In the genomic region with DNA sequence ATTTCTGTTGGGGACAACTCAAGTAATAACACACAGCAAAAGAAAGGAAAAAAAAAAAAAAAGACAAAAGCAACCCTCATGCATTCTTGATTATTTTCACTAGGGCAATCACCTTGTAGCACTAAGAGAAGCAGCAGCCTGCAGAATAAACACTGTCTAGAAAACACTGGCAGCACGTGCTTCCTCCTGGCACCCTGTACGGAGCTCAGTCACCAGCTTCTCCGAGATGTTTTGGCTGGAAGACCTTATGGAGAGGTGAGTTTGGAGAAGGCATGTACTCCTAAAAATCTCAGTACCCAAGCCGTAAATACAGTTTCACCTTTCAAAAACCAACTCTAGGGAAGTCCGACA, we compare ENCODE assay signal across 8 mouse cellular contexts.
DNase-seq lines count a peak whose midpoint lies in the region; TF ChIP-seq lines count a peak whose summit lies in the region.

No protein-coding gene starts in this region.

- no peaks in the 10 kb centered on the region; the same call in 1 of the 2 replicates for H3K27me3 ChIP-seq in forebrain, embryonic 10.5 days (ENCODE audit: poor library complexity, severe bottlenecking)
- no peaks in the 10 kb centered on the region for H3K27me3 ChIP-seq in kidney, adult 2 months (replicated peaks; ENCODE audit: control insufficient read depth, insufficient read depth, low read length)
- no peaks in the 10 kb centered on the region for H3K27me3 ChIP-seq in splenic B cell, adult 2 months (ENCODE audit: control insufficient read depth, insufficient read depth, low read length, poor library complexity, severe bottlenecking)

- H3K4me1 ChIP-seq in forebrain, embryonic 10.5 days = peaks cover 17% of the 10 kb centered on the region
- peaks cover 4% of the 10 kb centered on the region; the same call in 1 of the 2 replicates for H3K4me1 ChIP-seq in kidney, adult 2 months (ENCODE audit: control insufficient read depth, insufficient read depth, low read length)

- no peak; the same call in 1 of the 2 replicates for TF ChIP-seq CTCF in layer of hippocampus, adult 2 months (conservative IDR thresholded peaks at IDR 0.05)
- no peak for TF ChIP-seq CTCF in kidney, adult 2 months (conservative IDR thresholded peaks at IDR 0.05; ENCODE audit: insufficient read depth, insufficient read length, low read depth, low read length)

- H3K36me3 ChIP-seq in forebrain, embryonic 10.5 days (replicated peaks) = no peaks in the 10 kb centered on the region
- H3K36me3 ChIP-seq in kidney, adult 2 months (ENCODE audit: control insufficient read depth, insufficient read depth, low read length) = no peaks in the 10 kb centered on the region
- H3K36me3 ChIP-seq in splenic B cell, adult 2 months (ENCODE audit: control insufficient read depth, insufficient read depth, low read length, poor library complexity, severe bottlenecking) = no peaks in the 10 kb centered on the region; the same call in 1 of the 2 replicates

- WGBS in forebrain, embryonic 10.5 days = 39% methylated on average over 5 of the region's 5 CpGs
- WGBS in kidney, adult 2 months = 6% methylated on average over 5 of the region's 5 CpGs

- peak overlapping the region; percentile 81 for H3K27ac ChIP-seq in layer of hippocampus, adult 2 months
- H3K27ac ChIP-seq in forebrain, embryonic 10.5 days = peak overlapping the region; percentile 76; the same call in 1 of the 2 replicates
- peak overlapping the region; percentile 47 for H3K27ac ChIP-seq in kidney, adult 2 months (ENCODE audit: insufficient read depth, low read depth, low read length)

- TF ChIP-seq POLR2A in kidney, adult 2 months (IDR thresholded peaks at IDR 0.05; ENCODE audit: low read depth, low read length) = no peak

- DNase-seq in layer of hippocampus, adult 2 months (ENCODE audit: low spot score in 2 of 2) = no peak
- DNase-seq in layer of hippocampus, postnatal 25 days (ENCODE audit: extremely low spot score in 1 of 2, low spot score in 1 of 2) = no peak
- DNase-seq in forebrain, embryonic 10.5 days (ENCODE audit: extremely low spot score, low spot score) = no peak
- DNase-seq in kidney, adult 2 months = peak; percentile 71
- peak; percentile 52 for DNase-seq in lung, postnatal 10 days
- peak; percentile 37 for DNase-seq in splenic B cell, adult 2 months (ENCODE audit: low read depth, low spot score)
- no peak for DNase-seq in ovary, postnatal 14 days (ENCODE audit: low spot score)
- DNase-seq in MN1 (ENCODE audit: low spot score) = no peak

- peak overlapping the region; percentile 53 for H3K4me3 ChIP-seq in layer of hippocampus, adult 2 months
- peak overlapping the region; percentile 55 for H3K4me3 ChIP-seq in forebrain, embryonic 10.5 days
- peak overlapping the region; percentile 49 for H3K4me3 ChIP-seq in kidney, adult 2 months (ENCODE audit: insufficient read depth, low read depth, low read length)

- no peaks in the 10 kb centered on the region for H3K9me3 ChIP-seq in forebrain, embryonic 10.5 days

Comparison
In these comparisons a context has a peak if more than half of its experiments do, and no peak if none do; other contexts are left out.
1. DNase-seq: peak in kidney, adult 2 months (single experiment), lung, postnatal 10 days (single experiment) and splenic B cell, adult 2 months (single experiment); none in layer of hippocampus, adult 2 months (0 of 2), layer of hippocampus, postnatal 25 days (0 of 2), forebrain, embryonic 10.5 days (single experiment), ovary, postnatal 14 days (single experiment) and MN1 (single experiment).
2. Peak in every context shown above with its lines, with median percentiles within 50 percentile points of each other: H3K27ac ChIP-seq and H3K4me3 ChIP-seq.